Mouse (Mus musculus) left cerebral cortex, postnatal 10 days (tissue): ENCODE data around the gene Fam118a. TPM values are rescaled to one million over a fixed set of nuclear protein-coding genes. Genes with fewer than 3 reads are reported as not detected.

ENCODE experiments used
- DNase-seq, 2 experiments: peaks; one replicate each; pipeline ENCODE4 v3.0.0; 2021 to 2022; ENCODE audit warnings: low spot score in 2 of 2, mixed read lengths in 1 of 2; ENCODE audit errors: extremely low spot score in 1 of 2
- intact Hi-C: fragments of 180-260 bp; cut with DNase I; formaldehyde crosslinking; loops from one replicate; pipeline ENCODE4 v1.15.1; 2025
- total RNA-seq, 2 experiments: library from RNA; stranded (reverse); gene quantifications; 2 replicates each; pipeline ENCODE4 v1.2.3; 2021

The Fam118a gene
- total RNA-seq, 2 experiments from 2014 or later, result 25.4 to 26.3 TPM

DNA sequence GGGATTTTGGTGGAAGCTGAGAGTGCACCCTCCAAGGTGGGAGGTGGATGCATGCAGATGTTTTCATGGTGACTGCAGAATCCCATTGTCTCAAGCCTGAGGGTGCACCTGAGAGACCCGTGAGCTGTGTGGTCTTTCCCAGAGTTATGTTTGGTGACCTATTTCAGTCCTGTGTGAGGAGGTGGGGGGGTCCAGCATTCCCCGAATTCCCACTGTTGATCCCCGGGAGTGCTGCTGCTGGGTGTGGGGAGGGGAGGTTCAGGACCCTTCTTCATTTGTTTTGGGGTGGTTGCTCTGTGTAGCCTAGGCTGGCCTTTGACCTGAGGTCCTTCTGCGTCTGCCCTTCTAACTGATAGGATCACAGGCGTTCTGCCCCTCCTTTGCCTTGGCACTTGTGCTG lies 15.0 kb downstream of the Fam118a start:
- DNase-seq, result no peak
- intact Hi-C loops, result loop anchor here (5.0 kb wide), 1 partner anchor 41 kb away; no protein-coding TSS in a partner anchor

DNA sequence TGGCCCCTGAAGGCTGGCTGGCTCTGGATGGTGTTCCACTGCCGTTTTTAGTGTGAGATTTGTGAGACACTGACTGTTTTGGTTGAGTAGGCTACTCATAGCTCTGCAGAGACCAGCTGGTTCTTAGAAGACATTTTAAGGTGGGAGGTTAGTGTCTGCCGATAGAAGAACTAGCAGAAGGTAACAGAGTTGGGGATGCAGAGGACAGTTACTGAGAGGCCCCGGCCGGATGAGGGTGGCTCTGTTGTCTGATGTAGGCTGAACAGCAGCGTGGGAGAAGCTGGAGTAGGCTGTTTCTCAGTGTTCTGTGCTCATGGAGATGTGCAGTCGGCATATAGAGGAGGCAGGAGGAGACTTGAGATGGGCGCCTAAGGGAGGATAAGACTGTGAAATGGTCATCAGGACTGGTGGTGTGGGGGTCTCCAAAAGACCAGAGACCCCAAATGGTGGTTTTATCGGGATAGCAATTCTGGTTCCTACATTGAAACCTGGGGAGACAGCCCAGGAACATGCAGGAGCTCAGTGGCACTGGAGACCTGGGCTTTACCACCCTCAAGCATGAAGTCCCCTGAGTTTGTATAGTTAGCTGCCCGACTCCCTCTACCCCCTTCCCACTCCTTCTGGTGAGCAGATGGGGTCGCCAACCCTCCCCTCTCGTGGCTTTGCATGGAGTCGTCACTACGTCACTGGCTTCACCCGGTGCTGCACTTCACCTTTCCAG lies 17.6 kb downstream of the Fam118a start:
- DNase-seq, result no peak
- intact Hi-C loops, result no loop called here

DNA sequence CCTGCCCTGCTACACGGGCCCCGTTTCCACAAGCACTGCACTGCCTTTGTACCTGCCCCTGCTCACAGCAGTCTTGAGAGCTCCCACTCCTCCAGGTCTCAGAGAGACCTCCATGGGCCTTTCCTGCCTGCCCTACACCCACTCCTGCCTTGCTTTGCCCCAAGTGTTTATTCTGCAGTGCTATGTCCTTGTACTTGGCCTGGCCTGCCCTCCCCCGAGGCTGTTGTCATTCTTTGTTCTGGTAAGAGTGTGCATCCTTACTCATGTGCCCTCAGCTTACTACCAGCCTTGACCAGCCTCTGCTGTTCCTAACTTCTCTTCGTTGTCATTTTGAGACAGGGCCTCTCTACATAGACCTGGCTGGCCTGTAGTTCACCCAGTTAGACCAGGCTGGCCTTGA lies 19.1 kb downstream of the Fam118a start:
- DNase-seq, result no peak
- intact Hi-C loops, result no loop called here

DNA sequence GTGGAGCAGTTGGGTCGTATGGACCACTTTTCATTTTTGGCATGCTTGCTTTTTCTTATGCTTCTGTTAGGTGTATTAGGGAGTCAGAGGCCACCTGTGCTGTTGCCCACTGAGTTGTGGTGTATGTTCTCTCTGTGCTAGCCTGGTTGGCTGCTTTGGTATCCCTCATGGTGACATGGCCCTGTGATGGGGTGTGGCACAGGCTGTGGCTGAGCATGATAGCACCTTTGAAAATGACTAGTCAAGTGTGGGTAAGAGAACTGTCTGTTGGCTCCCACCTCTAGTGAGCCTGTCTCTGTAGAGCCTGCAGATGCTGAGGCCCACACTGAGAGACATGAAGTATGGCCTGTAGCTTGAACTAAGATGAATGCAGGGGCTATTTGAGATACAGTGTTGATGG lies 21.0 kb downstream of the Fam118a start:
- intact Hi-C loops, result loop anchor here (5.0 kb wide), 1 partner anchor 117 kb away; no protein-coding TSS in a partner anchor
- no peak for DNase-seq

DNA sequence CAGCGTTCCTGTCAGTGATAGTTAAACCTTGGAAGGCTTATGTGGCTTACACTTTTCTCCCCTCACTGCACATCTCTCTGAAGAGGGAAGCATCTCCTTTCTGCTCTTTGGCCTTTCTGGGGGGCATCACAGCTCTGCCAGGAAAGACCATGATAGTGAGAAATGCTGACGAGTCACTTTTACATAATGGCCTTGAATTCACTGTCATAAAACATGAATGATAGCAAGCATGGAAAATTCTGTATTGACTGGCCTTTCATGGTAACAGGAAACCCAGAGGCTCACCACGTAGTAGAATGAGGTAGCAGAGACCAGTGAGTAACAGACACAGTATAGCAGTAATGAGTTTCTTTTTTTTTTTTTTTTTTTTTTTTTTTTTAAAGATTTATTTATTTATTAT lies 25.4 kb downstream of the Fam118a start:
- no peak for DNase-seq
- intact Hi-C loops, result loop anchor here (5.0 kb wide), 1 partner anchor 122 kb away; no protein-coding TSS in a partner anchor

DNA sequence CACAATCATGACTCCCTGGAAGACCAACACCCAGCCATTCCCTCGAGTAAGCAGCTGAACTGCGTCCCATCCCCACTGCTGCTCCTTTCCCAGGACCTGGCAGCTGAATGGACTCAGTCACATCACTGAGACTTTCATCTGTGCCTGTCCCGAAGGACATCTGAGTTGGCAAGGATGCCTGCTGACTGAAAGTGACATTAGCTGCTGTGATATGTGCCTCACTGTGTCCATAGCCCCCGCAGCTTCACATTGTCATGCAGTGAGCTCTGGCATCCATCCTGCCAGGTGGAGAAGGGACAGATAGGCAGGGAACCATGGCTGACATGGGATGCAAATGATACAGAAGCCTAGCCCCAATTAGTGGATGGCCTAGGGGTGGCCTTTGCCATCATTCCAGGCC lies 26.4 kb downstream of the Fam118a start:
- intact Hi-C loops, result no loop called here
- DNase-seq, result no peak

DNA sequence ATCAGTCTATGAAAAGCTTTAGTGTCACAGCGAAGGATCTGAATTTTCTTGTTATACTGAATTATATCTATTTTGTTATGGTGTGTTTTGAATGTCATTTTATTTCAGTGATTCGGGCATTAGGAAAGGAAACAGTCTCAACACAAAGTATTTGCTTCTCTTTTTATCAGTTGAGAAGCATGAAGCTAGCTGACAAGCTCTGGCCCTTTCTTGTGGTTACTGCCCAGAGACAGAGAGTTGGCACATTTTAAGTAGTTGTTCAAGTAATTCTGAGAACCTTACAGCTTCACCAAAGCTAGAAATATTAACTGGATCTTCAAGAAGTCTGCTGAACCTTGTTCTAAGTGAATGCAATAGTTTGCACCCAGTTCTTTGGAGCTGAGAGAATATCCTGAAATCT lies 34.7 kb downstream of the Fam118a start:
- no peak for DNase-seq

DNA sequence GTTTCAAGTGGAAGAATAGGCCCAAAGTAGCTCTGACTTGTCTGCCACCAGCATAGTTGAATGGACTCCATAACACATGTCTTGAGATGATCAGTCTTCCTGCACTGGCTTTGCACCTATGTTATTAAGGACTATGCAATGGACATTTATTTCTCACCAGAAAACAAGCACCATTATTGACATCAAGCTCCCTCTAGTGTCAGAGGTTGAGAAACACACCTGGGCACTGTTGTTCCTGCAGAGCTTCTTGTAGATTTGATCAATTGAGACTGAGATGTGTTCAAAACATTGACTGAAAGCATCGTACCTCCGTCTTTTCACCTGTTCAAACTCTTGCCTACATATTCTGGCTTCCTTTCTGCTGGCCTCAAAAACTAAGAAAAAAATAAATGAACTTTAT lies 41.8 kb downstream of the Fam118a start:
- peak in 1 of 2 experiments; percentile 25 for DNase-seq
- intact Hi-C loops, result loop anchor here (5.0 kb wide), 1 partner anchor 73 kb away; no protein-coding TSS in a partner anchor

More for the DNA sequence above, 34.7 kb downstream of the Fam118a start:
- intact Hi-C loops, result no loop called here

DNA sequence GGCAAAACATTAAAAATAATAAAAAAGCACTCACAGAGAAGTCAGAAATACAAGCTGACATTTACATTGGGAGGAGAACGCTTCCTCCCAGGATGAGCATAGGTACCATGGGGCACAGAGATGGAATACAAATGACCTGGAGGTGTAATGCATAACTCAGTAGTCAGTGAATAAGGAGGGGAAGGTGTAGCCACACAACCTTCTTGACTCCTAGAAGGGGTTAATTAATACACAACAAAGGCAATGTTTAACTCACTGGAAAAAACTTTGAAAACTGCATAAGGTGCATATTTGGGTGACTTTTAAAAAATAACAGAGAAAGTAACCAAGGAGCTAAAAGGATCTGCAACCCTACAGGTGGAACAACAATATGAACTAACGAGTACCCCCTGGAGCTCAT lies 43.9 kb downstream of the Fam118a start:
- intact Hi-C loops, result loop anchor here (5.0 kb wide), 1 partner anchor 75 kb away; no protein-coding TSS in a partner anchor
- no peak for DNase-seq

DNA sequence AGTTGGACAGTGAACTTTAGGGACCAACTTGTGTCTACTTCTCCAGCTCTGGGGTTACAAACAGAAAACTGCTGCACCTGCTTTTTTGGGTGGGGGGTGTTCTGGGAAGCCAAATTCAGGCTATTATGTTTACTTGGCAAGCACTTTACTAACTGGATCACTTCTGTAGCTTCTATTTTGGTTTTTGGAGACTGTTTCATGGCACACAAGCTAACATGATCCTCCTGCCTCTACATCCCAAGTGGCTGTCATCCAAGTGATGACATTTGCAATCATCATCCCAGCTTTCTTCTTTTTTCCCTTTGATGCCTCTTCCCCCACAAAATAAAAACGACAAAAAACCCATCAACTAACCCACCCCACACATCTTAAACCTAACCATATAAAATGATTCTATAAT lies 56.9 kb downstream of the Fam118a start:
- no peak for DNase-seq

More for the DNA sequence above, 56.9 kb downstream of the Fam118a start:
- intact Hi-C loops, result no loop called here

Other genes with a start within 250 kb of the Fam118a start
- gene Phf21b, start 172.9 kb upstream of the Fam118a start, total RNA-seq, result 1 to 10 TPM; 7.9 to 9.2 TPM
- gene Gm29666, start 108.9 kb upstream of the Fam118a start, total RNA-seq, result 1 to 10 TPM in 1 of 2 experiments, under 1 TPM in 1; 0.91 to 1.5 TPM
- 10 to 100 TPM; 29.1 to 30.8 TPM for gene Nup50, start 105.5 kb upstream of the Fam118a start, total RNA-seq
- gene 5031439G07Rik, start 40.4 kb upstream of the Fam118a start, total RNA-seq, result 100 to 1,000 TPM; 128 to 135 TPM
- gene Upk3a, start 11.8 kb upstream of the Fam118a start, total RNA-seq, result under 1 TPM; 0.32 to 0.65 TPM
- gene Smc1b, start 103.0 kb downstream of the Fam118a start, total RNA-seq, result not detected
- gene Ribc2, start 103.1 kb downstream of the Fam118a start, total RNA-seq, result not detected
- 10 to 100 TPM; 11.9 to 12.0 TPM for gene Fbln1, start 177.0 kb downstream of the Fam118a start, total RNA-seq